Mouse (Mus musculus) embryo, embryonic 10.5 days (tissue): ENCODE data around the gene Fstl4.
A peak's percentile ranks its signal among the peaks of the same experiment; 100 is the strongest.
"Not testable (repeated sequence)": the region's sequence is repeated elsewhere in the genome, so short reads cannot be mapped to it uniquely, and the experiment has no call there.

ENCODE experiments used
- DNase-seq: peaks from one replicate; pipeline ENCODE4 v3.0.0-alpha.2; 2015; ENCODE audit warnings: low spot score

Gene Fstl4

DNA sequence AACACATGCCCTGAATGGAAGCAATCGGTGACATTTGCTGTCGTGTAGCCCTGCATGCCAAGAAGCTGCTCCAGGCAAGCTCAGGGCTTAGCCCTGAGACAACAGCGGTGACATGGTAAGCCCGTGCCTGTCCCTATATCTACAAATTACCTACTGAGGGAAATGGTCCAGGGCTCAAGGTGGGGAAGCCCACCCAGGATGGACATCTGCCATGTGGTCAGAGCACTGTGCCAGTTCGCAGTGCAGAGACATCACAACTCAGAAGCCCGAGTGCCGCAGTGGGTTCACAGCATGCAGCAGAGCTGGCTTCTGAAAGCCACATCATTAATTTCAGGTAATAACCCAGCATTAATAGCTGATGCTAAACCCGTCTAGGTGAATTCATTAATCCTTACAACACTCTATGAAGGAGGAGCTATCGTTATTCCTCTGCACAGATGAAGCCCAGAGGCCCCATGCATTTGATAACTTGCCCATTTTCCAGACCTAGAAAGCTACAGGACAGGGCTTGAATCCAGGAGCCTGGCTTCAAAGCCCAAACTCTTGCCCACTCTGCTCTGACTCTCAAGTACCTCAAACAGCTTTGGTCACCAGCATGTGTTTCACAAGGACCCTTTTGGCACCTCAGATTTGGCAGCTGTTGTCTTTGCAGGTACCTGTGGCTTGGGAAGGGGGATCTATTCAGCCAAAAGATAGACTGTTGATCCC, 321.6 kb downstream of the Fstl4 start:
- no peak for DNase-seq

DNA sequence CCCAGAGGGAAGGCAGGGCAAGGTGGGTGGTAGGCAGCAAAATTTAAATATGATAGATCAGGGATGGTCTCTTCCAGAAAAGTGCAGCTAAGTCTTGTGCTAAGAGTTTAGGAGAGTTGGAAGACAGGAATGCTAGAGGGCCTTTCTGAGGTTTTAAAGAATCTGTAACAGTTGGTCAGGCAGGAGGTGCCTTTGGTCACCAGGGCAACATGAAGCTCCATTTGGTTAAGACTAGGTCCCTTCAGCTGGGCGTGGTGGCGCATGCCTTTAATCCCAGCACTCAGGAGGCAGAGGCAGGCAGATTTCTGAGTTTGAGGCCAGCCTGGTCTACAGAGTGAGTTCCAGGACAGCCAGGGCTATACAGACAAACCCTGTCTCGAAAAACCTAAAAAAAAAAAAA, 323.5 kb downstream of the Fstl4 start:
- DNase-seq = not testable (repeated sequence)

DNA sequence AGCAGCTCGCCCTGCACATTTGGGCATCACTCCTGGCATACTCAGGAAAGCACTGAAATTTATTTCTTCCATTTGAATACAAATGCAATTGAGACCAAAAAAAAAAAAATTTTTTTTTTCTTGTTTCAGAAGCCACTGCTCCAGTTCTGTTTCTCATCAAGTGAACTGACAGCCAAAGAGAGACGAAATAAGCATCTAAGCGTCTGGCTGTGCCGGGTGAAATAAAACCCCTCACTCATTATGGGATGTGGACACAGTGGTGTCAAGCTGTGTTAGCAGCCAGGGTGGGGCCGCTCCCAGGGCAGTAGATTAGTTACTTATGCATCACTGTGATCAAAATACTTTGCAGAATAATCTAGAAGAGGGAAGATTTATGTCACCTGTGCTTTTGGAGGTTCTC, 327.2 kb downstream of the Fstl4 start:
- DNase-seq = no peak

DNA sequence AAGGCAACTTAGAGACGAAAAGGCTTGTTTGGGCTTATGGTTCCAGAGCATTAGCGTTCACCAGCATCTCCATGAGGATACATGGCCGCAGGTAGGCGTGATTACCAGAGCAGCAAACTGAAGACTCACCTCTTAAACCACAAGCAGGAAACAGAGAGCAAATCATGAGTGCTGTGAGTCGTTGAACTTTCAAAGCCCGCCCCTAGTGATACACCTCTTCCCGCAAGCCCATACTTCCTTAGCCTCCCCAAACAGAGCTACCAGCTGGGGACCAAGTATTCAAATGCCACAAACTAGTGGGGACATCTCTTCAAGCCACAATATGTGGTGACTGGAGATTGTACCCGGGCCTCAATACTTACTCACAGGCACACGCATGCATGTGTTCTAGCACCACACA, 332.4 kb downstream of the Fstl4 start:
- DNase-seq = no peak

- DNase-seq = no peak
Observed at GRCm38 (mm10) chr11:53097331-53097730, 332.9 kb downstream of the Fstl4 start.

- DNase-seq = no peak
Observed at GRCm38 (mm10) chr11:53097870-53098269, 333.4 kb downstream of the Fstl4 start.

DNA sequence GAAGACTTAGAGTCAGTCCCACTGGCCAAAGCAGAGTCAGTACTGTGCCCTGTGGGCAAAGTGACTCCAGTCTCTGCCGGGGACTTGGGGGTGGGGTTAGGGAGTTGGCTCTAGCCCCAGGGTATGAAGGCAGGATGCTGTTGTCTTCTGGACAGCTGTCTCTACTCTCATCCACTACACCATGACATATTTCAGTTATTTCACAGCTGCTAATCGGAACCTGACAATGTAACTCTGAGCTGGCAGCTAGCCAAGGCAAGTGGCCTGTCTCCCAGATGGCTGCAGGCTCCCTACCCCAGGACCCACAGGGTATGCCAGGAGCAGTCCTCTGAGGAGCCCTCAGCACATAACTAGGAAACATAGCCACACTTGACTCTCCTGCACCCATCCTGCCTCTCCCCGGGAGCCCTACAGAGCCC, 334.4 kb downstream of the Fstl4 start:
- no peak for DNase-seq

DNA sequence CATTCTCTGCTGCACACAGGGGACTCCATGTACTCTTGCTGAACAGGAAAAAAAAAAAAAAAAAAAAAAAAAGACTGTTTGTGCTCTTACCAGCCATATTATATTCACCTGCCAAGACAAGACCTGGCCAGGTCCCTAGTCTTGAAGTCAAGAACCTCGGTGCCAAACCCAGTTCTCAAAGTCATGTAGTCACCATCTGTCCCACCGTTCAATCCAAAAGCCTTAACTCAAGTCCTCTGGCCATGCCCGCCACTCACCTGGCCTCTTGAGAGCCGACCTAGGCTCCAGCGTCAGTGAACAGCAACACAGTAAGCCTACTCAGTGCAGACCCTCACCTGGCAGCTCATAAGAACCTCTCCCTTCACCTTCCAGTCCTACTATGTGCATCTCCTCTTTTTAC, 334.9 kb downstream of the Fstl4 start:
- DNase-seq = no peak

DNA sequence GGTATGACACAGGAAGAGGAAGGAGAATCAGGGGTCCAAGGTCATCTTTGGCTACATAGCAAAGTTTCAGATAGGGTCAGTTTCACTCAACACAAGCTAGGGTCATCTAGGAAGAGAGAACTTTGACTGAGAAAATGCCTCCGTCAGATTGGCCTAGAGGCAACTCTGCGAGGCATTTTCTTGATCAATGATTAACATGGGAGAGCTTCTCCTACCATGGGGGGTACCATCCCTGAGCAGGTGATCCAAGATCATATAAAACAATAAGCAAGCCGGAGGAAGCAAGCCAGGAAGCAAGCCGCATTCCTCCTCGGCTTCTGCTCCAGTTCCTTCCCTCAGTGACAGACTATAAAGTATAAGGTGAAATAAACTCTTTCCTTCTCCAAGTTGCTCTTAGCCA, 337.3 kb downstream of the Fstl4 start:
- no peak for DNase-seq

DNA sequence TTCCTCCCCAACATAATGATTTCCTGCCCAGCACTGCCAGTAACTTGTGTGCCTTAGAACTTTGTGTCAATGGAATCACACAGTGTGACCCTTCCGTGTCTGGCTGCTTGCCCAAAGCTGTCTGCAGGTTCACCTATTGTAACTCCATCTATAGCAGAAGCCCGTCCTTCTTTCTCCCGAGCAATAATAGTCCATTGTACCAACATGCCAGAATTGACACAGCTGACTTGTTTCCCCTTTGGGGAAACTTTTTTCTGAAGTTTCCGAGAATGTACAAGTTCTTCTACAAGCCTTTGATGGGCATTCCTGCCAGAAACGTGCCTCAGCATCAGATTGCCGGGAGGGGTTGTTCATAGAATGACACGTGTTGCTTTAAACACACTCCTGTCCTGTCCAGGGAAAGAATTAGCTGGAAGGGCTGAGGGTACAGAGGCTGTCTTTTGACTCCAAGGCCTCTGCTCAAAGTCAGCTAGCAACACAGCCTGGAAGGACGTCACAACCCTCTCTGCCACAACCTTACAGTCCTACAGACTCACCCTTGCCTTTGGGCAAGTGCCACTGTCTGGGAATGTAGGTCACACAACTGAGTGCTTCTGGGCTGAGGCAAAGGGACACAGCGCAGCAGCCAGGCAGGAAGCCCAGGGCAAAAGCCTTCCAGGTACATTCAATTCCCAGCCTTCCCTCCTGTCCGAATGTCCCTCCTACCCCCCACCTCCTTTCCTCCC, 339.3 kb downstream of the Fstl4 start:
- no peak for DNase-seq

DNA sequence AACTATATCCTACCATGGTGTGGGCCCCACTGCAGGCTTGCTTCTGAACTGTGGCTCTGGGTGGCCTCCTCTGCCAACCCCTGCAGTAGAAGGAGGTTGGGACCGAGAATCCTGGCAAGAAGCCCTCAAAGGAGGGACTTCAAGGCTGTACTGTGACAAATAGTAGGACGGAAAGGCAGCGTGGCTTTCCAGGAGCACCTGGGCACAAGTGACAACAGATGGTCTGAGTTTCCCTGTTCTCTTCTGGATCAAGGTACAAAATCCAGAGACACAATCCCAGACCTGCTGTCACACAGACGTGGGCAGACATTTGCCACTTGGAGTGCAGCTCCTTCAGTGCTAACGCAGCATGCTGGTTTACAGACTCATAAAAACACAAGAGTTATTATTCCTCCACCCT, 343.3 kb downstream of the Fstl4 start:
- no peak for DNase-seq

- DNase-seq = no peak
Observed at GRCm38 (mm10) chr11:53108798-53109197, 344.4 kb downstream of the Fstl4 start.

GRCm38 (mm10) chr11:53109701-53110467, 345.4 kb downstream of the Fstl4 start:
- DNase-seq = no peak

DNA sequence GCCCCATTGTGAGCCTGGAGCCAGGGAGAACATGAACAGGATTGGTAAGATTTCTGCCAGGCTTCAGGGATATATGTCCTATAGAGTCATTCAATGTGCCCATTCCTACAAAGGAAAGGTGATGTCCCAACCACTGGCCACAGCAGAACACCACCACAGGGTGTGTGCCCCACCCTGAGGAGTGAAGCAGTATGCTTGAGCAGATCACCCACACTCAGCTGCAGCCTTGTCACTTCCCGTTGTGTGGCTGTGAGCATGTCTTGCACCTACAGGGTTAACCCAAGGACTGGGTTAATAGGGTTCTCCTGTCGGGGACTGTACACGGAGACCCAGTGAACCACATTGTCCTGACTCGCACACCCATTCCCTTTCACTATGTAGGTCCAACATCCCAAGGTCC, 351.3 kb downstream of the Fstl4 start:
- no peak for DNase-seq

GRCm38 (mm10) chr11:53116356-53116755, 351.9 kb downstream of the Fstl4 start:
- no peak for DNase-seq

- no peak for DNase-seq
Observed at GRCm38 (mm10) chr11:53118226-53118965, 354.0 kb downstream of the Fstl4 start.

GRCm38 (mm10) chr11:53119966-53120365, 355.5 kb downstream of the Fstl4 start:
- no peak for DNase-seq

GRCm38 (mm10) chr11:53121208-53121607, 356.8 kb downstream of the Fstl4 start:
- no peak for DNase-seq

- no peak for DNase-seq
Observed at GRCm38 (mm10) chr11:53124799-53125198, 360.4 kb downstream of the Fstl4 start.

DNA sequence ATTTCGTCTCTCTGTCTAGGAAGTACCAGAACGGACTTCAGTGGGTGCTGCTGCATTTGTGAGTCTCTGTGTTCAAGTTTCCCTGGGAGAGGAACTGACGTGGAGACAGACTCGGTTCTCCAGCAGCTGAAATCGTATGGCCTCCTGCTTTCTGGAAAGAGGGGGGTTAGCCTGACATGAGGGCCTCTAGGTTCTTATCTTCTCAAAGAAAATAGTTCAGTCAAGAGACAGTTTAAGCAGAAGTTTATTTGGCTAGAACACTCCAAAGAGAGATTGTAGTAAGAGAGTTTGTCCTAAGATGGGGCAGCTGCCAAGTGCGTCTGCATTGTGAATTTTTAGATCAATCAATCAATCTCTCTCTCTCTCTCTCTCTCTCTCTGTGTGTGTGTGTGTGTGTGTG, 362.2 kb downstream of the Fstl4 start:
- DNase-seq = no peak

DNA sequence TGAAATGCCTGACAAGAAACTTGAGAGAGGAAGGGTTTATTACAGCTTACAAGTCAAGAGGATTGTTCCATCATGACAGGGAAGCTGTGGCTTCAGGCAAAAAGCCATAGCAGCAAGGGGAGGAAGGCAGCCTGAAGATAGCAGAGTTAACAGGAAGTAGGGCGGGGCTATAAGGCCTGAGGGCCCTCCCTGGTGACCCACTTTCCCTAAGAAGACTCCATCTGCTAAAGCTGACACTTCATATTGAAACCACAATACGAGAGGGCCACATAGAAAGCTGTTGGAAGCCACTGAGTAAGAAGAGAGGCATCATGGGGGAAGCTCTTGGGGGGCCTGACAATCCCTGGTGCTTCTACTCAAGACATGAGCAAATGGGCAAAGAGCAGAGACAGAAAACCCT, 364.2 kb downstream of the Fstl4 start:
- DNase-seq = no peak

GRCm38 (mm10) chr11:53132406-53133035, 368.1 kb downstream of the Fstl4 start:
- peak; percentile 18 for DNase-seq
